Mouse (Mus musculus) lung, adult 2 months (tissue): ENCODE measurements around the gene Rpl29.

ENCODE experiments used
- CTCF ChIP-seq: fragments of 200-500 bp; IDR thresholded peaks from 2 replicates; pipeline ENCODE4 v1.5.1; 2011; ENCODE audit warnings: mild to moderate bottlenecking, low read length, control low read depth; ENCODE audit not compliant: insufficient read depth
- POLR2A ChIP-seq: fragments of 200-500 bp; IDR thresholded peaks from 2 replicates; pipeline ENCODE4 v1.6.1; 2011; ENCODE audit warnings: low read depth, mild to moderate bottlenecking, control low read depth, low read length, borderline replicate concordance; ENCODE audit errors: extremely low read depth

GRCm38 (mm10) chr9:106436566-106436965 lies 7.3 kb downstream of the Rpl29 start:
- TF ChIP-seq CTCF (no peak), POLR2A (no peak)
